Mouse (Mus musculus): ENCODE measurements around the gene Ccn2. TPM values are rescaled to one million over a fixed set of nuclear protein-coding genes. Genes with fewer than 3 reads are reported as not detected.

The Ccn2 gene
- polyA plus RNA-seq, 1 experiment = 32.8 TPM

DNA sequence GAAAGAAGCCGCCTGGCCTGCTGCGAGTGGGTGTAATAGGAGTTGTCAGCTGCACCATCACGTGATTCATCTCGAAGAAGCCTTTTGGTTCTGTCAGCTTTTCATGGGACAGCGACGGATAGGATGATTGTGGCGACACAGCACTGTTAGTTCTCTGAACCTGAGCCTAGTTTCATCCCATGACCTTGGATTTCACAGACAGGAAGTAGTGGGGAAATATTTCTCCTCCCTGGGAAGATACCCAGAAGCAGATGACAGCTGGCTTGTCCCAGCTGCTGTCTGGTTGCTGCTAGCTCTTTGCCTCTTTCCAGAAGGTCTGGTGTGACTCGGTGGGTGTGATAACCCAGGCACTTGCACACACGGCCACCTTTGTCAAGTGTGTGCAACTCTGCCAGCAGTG is 39.0 kb downstream of the Ccn2 start:
- no peak overlapping the region; the same call in 1 of the 2 replicates for H3K27ac ChIP-seq (ENCODE audit: control insufficient read depth, insufficient read depth, low read depth, low read length)

DNA sequence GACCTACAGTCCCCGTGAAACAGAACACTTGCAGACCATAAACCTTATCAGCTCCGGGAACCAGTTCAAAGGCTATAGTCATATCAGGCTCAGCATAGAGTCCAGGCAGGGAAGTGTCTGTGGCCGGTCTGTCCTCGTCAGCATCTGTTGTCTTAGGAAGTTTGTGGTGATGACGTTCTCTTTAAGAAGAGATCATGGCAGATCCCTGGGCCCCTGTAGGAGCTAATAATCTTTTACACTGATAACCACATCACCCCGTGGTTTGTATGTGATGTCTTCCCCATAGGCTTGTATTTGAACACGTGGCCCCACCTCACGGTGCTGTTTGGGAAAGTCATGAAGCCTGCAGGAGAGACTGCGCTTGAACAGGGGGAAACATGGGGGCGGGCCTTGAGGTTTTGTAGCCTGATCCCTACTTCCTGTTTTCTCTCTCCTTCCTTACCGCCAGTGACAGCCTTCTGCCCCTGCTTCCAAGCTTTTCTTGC is 40.1 kb downstream of the Ccn2 start:
- no peaks in the 10 kb centered on the region for H3K27me3 ChIP-seq (ENCODE audit: control insufficient read depth, insufficient read depth, low read length)
- TF ChIP-seq POLR2A (IDR thresholded peaks at IDR 0.05; ENCODE audit: control insufficient read depth, low read depth, low read length) (no peak), CTCF (IDR thresholded peaks at IDR 0.05; ENCODE audit: control insufficient read depth, insufficient read depth, insufficient replicate concordance, low read depth, low read length) (no peak)
- peak overlapping the region; percentile 19; the same call in 1 of the 2 replicates for H3K27ac ChIP-seq (ENCODE audit: control insufficient read depth, insufficient read depth, low read depth, low read length)
- peaks cover 3% of the 10 kb centered on the region; the same call in 1 of the 2 replicates for H3K4me1 ChIP-seq (ENCODE audit: control insufficient read depth, insufficient read depth, low read length)
- no peaks in the 10 kb centered on the region for H3K36me3 ChIP-seq (ENCODE audit: control insufficient read depth, insufficient read depth, low read length)
- H3K4me3 ChIP-seq (ENCODE audit: control insufficient read depth, low read depth, low read length) = no peak overlapping the region

More for the DNA sequence above, 39.0 kb downstream of the Ccn2 start:
- no peaks in the 10 kb centered on the region for H3K27me3 ChIP-seq (ENCODE audit: control insufficient read depth, insufficient read depth, low read length)
- H3K36me3 ChIP-seq (ENCODE audit: control insufficient read depth, insufficient read depth, low read length) = no peaks in the 10 kb centered on the region
- H3K4me1 ChIP-seq (ENCODE audit: control insufficient read depth, insufficient read depth, low read length) = peaks cover 3% of the 10 kb centered on the region; the same call in 1 of the 2 replicates
- TF ChIP-seq CTCF (IDR thresholded peaks at IDR 0.05; ENCODE audit: control insufficient read depth, insufficient read depth, insufficient replicate concordance, low read depth, low read length) (no peak), POLR2A (IDR thresholded peaks at IDR 0.05; ENCODE audit: control insufficient read depth, low read depth, low read length) (no peak)
- no peak overlapping the region for H3K4me3 ChIP-seq (ENCODE audit: control insufficient read depth, low read depth, low read length)

- Histone ChIP-seq H3K27me3 (ENCODE audit: control insufficient read depth, insufficient read depth, low read length) (no peaks in the 10 kb centered on the region), H3K4me1 (ENCODE audit: control insufficient read depth, insufficient read depth, low read length) (peaks cover 3% of the 10 kb centered on the region; the same call in 1 of the 2 replicates), H3K36me3 (ENCODE audit: control insufficient read depth, insufficient read depth, low read length) (no peaks in the 10 kb centered on the region), H3K4me3 (ENCODE audit: control insufficient read depth, low read depth, low read length) (no peak overlapping the region), H3K27ac (ENCODE audit: control insufficient read depth, insufficient read depth, low read depth, low read length) (0 out of 2 replicates have a peak overlapping the region, but pooled peaks have one; percentile 26)
- TF ChIP-seq CTCF (IDR thresholded peaks at IDR 0.05; ENCODE audit: control insufficient read depth, insufficient read depth, insufficient replicate concordance, low read depth, low read length) = no peak
- no peak for TF ChIP-seq POLR2A (IDR thresholded peaks at IDR 0.05; ENCODE audit: control insufficient read depth, low read depth, low read length)
Measured at GRCm38 (mm10) chr10:24635884-24636283, 40.6 kb downstream of the Ccn2 start.

- TF ChIP-seq CTCF (IDR thresholded peaks at IDR 0.05; ENCODE audit: control insufficient read depth, insufficient read depth, insufficient replicate concordance, low read depth, low read length) (no peak), POLR2A (IDR thresholded peaks at IDR 0.05; ENCODE audit: control insufficient read depth, low read depth, low read length) (no peak)
- no peaks in the 10 kb centered on the region for H3K27me3 ChIP-seq (ENCODE audit: control insufficient read depth, insufficient read depth, low read length)
- H3K4me3 ChIP-seq (ENCODE audit: control insufficient read depth, low read depth, low read length) = no peak overlapping the region
- peaks cover 3% of the 10 kb centered on the region; the same call in 1 of the 2 replicates for H3K4me1 ChIP-seq (ENCODE audit: control insufficient read depth, insufficient read depth, low read length)
- no peak overlapping the region for H3K27ac ChIP-seq (ENCODE audit: control insufficient read depth, insufficient read depth, low read depth, low read length)
- no peaks in the 10 kb centered on the region for H3K36me3 ChIP-seq (ENCODE audit: control insufficient read depth, insufficient read depth, low read length)
Measured at GRCm38 (mm10) chr10:24636986-24637385, 41.7 kb downstream of the Ccn2 start.

DNA sequence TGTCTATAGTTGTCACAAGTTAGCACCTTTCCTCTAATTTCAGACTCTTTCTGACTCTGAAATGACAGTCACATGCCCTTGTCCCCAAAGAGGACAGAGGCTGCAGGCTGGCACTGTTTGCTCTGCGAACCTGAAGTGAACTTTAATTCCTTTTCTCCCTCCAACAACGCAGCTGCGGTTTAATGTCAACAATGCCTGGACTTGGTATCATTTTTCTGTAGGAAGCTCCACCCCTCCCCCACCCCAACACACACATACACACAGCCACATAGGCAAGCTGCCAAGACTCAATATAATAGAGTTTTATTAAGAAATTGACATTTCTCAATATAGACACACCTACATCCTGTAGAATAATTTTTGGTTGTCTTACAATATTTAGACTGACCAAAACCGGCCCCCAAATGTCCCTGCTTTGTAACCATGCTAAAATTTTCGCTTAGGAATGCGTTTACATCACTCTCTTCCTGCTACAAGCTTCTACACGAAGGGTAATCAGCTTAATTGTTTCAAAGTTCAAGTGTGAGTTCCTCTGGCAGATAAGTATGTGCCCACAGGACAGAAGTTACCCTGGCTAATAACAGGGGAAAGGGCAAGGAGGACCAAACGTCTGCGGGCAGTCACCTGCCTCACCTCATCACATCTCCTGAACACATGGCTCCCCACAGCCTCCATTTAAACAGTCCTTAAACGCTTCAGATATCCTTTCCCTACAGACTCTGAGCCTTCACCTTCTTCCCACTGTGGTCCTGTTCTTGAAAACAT is 43.2 kb downstream of the Ccn2 start:
- no peaks in the 10 kb centered on the region for H3K36me3 ChIP-seq (ENCODE audit: control insufficient read depth, insufficient read depth, low read length)
- H3K27me3 ChIP-seq (ENCODE audit: control insufficient read depth, insufficient read depth, low read length) = no peaks in the 10 kb centered on the region
- no peak overlapping the region for H3K27ac ChIP-seq (ENCODE audit: control insufficient read depth, insufficient read depth, low read depth, low read length)
- H3K4me1 ChIP-seq (ENCODE audit: control insufficient read depth, insufficient read depth, low read length) = peaks cover 3% of the 10 kb centered on the region; the same call in 1 of the 2 replicates
- no peak for TF ChIP-seq POLR2A (IDR thresholded peaks at IDR 0.05; ENCODE audit: control insufficient read depth, low read depth, low read length)
- TF ChIP-seq CTCF (IDR thresholded peaks at IDR 0.05; ENCODE audit: control insufficient read depth, insufficient read depth, insufficient replicate concordance, low read depth, low read length) = no peak
- no peak overlapping the region for H3K4me3 ChIP-seq (ENCODE audit: control insufficient read depth, low read depth, low read length)

DNA sequence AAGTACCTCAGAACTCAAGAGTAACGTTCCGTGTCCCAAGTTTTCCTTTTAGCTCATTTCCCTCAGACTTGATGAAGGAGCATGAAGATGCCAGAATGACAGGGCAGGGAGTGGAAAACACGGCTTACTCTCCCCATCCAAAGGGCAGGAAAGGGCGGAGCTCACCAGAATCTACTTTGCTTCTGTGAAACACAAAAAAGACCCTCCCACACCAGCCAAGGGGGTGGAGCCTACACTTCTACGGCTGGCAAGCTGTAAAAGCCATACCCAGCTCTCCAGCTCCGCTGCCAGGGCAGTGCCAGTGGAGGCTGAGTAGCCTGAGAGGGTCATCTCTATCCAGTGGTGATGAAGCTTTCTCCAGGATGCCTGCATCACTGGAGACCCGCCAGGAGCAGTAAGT is 44.4 kb downstream of the Ccn2 start:
- no peaks in the 10 kb centered on the region for H3K36me3 ChIP-seq (ENCODE audit: control insufficient read depth, insufficient read depth, low read length)

GRCm38 (mm10) chr10:24640186-24640875 is 45.1 kb downstream of the Ccn2 start:
- Histone ChIP-seq H3K4me1 (ENCODE audit: control insufficient read depth, insufficient read depth, low read length) (peaks cover 3% of the 10 kb centered on the region; the same call in 1 of the 2 replicates), H3K27me3 (ENCODE audit: control insufficient read depth, insufficient read depth, low read length) (no peaks in the 10 kb centered on the region), H3K36me3 (ENCODE audit: control insufficient read depth, insufficient read depth, low read length) (no peaks in the 10 kb centered on the region), H3K4me3 (ENCODE audit: control insufficient read depth, low read depth, low read length) (no peak overlapping the region), H3K27ac (ENCODE audit: control insufficient read depth, insufficient read depth, low read depth, low read length) (no peak overlapping the region)
- no peak for TF ChIP-seq POLR2A (IDR thresholded peaks at IDR 0.05; ENCODE audit: control insufficient read depth, low read depth, low read length)
- TF ChIP-seq CTCF (IDR thresholded peaks at IDR 0.05; ENCODE audit: control insufficient read depth, insufficient read depth, insufficient replicate concordance, low read depth, low read length) = no peak

More for the DNA sequence above, 44.4 kb downstream of the Ccn2 start:
- Histone ChIP-seq H3K27me3 (ENCODE audit: control insufficient read depth, insufficient read depth, low read length) (no peaks in the 10 kb centered on the region), H3K4me3 (ENCODE audit: control insufficient read depth, low read depth, low read length) (no peak overlapping the region), H3K27ac (ENCODE audit: control insufficient read depth, insufficient read depth, low read depth, low read length) (no peak overlapping the region), H3K4me1 (ENCODE audit: control insufficient read depth, insufficient read depth, low read length) (peaks cover 3% of the 10 kb centered on the region; the same call in 1 of the 2 replicates)
- TF ChIP-seq POLR2A (IDR thresholded peaks at IDR 0.05; ENCODE audit: control insufficient read depth, low read depth, low read length) = no peak
- no peak for TF ChIP-seq CTCF (IDR thresholded peaks at IDR 0.05; ENCODE audit: control insufficient read depth, insufficient read depth, insufficient replicate concordance, low read depth, low read length)
